Mouse (Mus musculus) forebrain, embryonic 14.5 days (tissue): ENCODE data around the gene Rbks. TPM values are rescaled to one million over a fixed set of nuclear protein-coding genes. Genes with fewer than 3 reads are reported as not detected.
A peak's percentile ranks its signal among the peaks of the same experiment; 100 is the strongest.

ENCODE experiments used
- ATAC-seq: fragments of 200-750 bp; cut with Nextera tagmentation; 2 replicates; pipeline ENCODE4 v1.8.0; 2017; ENCODE audit warnings: mild to moderate bottlenecking, moderate library complexity
- DNase-seq: peaks from one replicate; pipeline ENCODE4 v3.0.0-alpha.2; 2015; ENCODE audit warnings: low spot score
- H3K27ac ChIP-seq: fragments of 300-500 bp; sonication (generic); 2 replicates; pipeline ENCODE4 v1.5.1; 2014; ENCODE audit warnings: low read depth, mild to moderate bottlenecking, control low read depth, low read length, moderate library complexity
- H3K27me3 ChIP-seq: fragments of 300-500 bp; sonication (generic); replicated peaks from 2 replicates; pipeline ENCODE4 v1.6.1; 2014; ENCODE audit warnings: low read length, control low read depth, mixed read lengths; ENCODE audit not compliant: control insufficient read depth, insufficient read depth
- H3K36me3 ChIP-seq: fragments of 300-500 bp; sonication (generic); 2 replicates; pipeline ENCODE4 v1.6.1; 2014; ENCODE audit warnings: low read length, control low read depth; ENCODE audit not compliant: control insufficient read depth, insufficient read depth
- H3K4me1 ChIP-seq: fragments of 300-500 bp; sonication (generic); 2 replicates; pipeline ENCODE4 v1.6.1; 2014; ENCODE audit warnings: antibody characterized with exemption, low read length, control low read depth; ENCODE audit not compliant: control insufficient read depth, insufficient read depth
- H3K4me2 ChIP-seq: fragments of 300-500 bp; sonication (generic); 2 replicates; pipeline ENCODE4 v1.6.1; 2014; ENCODE audit warnings: mild to moderate bottlenecking, control low read depth, low read length
- H3K4me3 ChIP-seq: fragments of 300-500 bp; sonication (generic); 2 replicates; pipeline ENCODE4 v1.5.1; 2014; ENCODE audit warnings: low read depth, low read length, control low read depth
- H3K9ac ChIP-seq: fragments of 300-500 bp; sonication (generic); 2 replicates; pipeline ENCODE4 v1.6.1; 2014; ENCODE audit warnings: mild to moderate bottlenecking, low read length, control low read depth, moderate library complexity
- H3K9me3 ChIP-seq: fragments of 300-500 bp; sonication (generic); replicated peaks from 2 replicates; pipeline ENCODE4 v1.6.1; 2016; ENCODE audit warnings: low read length, control low read depth, mixed read lengths; ENCODE audit not compliant: control insufficient read depth
- WGBS: fragments of 180-500 bp; shearing (Covaris S2); extraction: QIAGEN DNeasy Blood & Tissue Kit; methylation state at CpG from one replicate; pipeline ENCODE4 v1.1.7; 2014; 5-methylcytosine and 5-hydroxymethylcytosine counted together
- polyA plus RNA-seq: library from polyadenylated mRNA; unstranded; fragments of >200 nt; fragmentation: Nextera tagmentation; extraction: Ambion mirVana; gene quantifications from 2 replicates; pipeline ENCODE4 v1.2.1, GENCODE M21; 2014

The Rbks gene
- polyA plus RNA-seq, 1 experiment from 2014 or later, result 1.9 TPM

DNA sequence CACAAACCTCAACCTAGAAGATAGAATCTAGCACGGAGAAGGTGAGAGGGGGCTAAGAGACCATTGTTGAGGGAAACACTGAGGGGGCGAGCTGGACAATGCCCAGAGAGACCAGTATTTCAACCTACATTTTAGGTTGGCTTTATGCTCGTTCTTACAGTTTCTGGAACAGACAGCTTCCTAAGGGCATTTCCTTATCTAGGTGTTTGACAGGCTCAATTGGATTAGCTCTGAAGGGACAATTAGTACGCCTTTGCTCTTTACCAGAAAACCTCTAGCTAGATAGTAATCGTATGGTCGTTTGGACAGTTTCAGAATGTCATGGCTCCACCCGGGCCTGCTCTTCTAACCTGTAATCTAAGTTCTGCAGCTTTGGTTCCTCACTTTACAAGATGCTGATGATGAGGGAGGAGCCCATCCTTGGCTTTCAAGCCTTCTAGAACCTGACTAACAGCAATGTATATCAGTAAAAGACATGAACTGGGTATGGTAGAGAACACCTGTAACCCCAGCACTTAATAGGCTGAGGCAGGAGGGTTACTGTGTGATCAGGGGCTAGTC is 96.2 kb downstream of the Rbks start:
- WGBS, result 91% methylated on average over 7 of the region's 7 CpGs
- 0 out of 2 replicates have a peak, but pooled peaks cover 2% of the 10 kb centered on the region for H3K4me1 ChIP-seq
- H3K27me3 ChIP-seq, result no peaks in the 10 kb centered on the region
- H3K4me3 ChIP-seq, result no peak overlapping the region
- H3K36me3 ChIP-seq, result no peaks in the 10 kb centered on the region
- H3K27ac ChIP-seq, result no peak overlapping the region
- no peak overlapping the region for H3K9ac ChIP-seq
- ATAC-seq, result no peak
- DNase-seq, result no peak
- no peaks in the 10 kb centered on the region for H3K9me3 ChIP-seq
- no peak overlapping the region for H3K4me2 ChIP-seq

DNA sequence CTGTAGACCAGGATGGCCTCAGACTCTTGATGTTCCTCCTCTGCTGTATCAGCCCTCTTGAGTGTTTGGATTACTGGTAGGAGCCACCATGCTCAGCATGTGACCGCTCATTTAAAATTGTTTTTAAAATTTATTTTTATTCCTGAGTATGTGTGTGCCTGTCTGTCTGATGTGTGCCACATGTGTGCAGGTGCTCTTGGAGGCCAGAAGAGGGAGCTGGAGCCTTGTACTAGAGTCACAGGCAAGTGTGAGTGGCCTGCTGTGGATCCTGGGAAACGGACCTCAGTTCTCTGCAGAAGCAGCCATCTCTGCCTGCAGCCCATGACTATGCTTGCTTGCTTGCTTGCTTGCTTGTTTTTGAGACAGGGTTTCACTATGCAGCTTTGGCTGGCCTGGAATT is 98.3 kb downstream of the Rbks start:
- H3K27me3 ChIP-seq, result no peaks in the 10 kb centered on the region
- H3K4me2 ChIP-seq, result no peak overlapping the region
- H3K9ac ChIP-seq, result no peak overlapping the region
- H3K9me3 ChIP-seq, result no peaks in the 10 kb centered on the region
- no peak overlapping the region for H3K4me3 ChIP-seq
- DNase-seq (no peak), ATAC-seq (no peak)
- WGBS, result 78% methylated on average over 2 of the region's 2 CpGs
- H3K36me3 ChIP-seq, result no peaks in the 10 kb centered on the region
- H3K27ac ChIP-seq, result no peak overlapping the region
- H3K4me1 ChIP-seq, result 0 out of 2 replicates have a peak, but pooled peaks cover 2% of the 10 kb centered on the region

DNA sequence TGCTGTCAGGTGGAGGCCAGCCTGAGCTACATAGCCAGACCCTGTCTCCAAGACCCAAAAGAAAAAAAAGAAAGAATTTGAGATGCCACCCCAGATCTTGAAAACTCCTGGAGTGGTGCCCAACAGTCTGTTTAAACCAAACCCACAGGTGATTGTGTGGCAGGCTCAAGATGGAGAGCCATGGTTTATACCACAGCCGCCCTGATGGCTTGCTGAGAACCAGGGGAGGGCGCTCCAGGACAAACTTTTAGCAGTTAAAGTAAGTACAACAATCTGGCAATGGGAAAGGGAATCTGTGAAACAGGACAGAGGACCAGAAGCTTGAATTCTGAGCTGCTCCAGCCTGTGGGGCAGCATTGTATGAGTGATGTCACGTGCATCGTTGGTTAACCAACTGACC is 98.8 kb downstream of the Rbks start:
- no peak overlapping the region for H3K9ac ChIP-seq
- H3K9me3 ChIP-seq, result no peaks in the 10 kb centered on the region
- no peak overlapping the region for H3K4me2 ChIP-seq
- H3K4me1 ChIP-seq, result 0 out of 2 replicates have a peak, but pooled peaks cover 2% of the 10 kb centered on the region
- ATAC-seq, result no peak
- no peak overlapping the region for H3K27ac ChIP-seq
- no peak overlapping the region for H3K4me3 ChIP-seq
- peak; percentile 48 for DNase-seq
- no peaks in the 10 kb centered on the region for H3K36me3 ChIP-seq
- 54% methylated on average over 4 of the region's 4 CpGs for WGBS
- no peaks in the 10 kb centered on the region for H3K27me3 ChIP-seq

DNA sequence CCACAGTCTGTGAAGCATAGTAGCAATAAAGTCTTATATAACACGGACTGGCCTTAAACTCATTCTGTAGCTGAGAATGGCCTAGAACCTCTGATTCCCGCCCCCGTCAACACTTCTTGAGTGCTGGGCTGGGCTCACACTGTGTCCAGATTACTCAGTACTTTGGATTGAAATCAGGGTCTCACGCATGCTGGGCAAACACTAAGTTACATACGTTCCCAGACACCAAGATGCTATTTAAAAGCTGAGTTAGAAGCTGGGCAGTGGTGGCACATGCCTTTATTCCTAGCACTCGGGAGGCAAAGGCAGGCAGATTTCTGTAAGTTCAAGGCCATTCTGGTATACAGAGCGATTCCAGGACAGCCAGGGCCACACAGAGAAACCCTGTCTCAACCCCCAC is 99.3 kb downstream of the Rbks start:
- Histone ChIP-seq H3K9me3 (no peaks in the 10 kb centered on the region), H3K27me3 (no peaks in the 10 kb centered on the region), H3K4me1 (0 out of 2 replicates have a peak, but pooled peaks cover 2% of the 10 kb centered on the region), H3K27ac (no peak overlapping the region), H3K9ac (no peak overlapping the region), H3K36me3 (no peaks in the 10 kb centered on the region), H3K4me2 (no peak overlapping the region), H3K4me3 (no peak overlapping the region)
- DNase-seq (no peak), ATAC-seq (no peak)
- 80% methylated on average over 7 of the region's 7 CpGs for WGBS

DNA sequence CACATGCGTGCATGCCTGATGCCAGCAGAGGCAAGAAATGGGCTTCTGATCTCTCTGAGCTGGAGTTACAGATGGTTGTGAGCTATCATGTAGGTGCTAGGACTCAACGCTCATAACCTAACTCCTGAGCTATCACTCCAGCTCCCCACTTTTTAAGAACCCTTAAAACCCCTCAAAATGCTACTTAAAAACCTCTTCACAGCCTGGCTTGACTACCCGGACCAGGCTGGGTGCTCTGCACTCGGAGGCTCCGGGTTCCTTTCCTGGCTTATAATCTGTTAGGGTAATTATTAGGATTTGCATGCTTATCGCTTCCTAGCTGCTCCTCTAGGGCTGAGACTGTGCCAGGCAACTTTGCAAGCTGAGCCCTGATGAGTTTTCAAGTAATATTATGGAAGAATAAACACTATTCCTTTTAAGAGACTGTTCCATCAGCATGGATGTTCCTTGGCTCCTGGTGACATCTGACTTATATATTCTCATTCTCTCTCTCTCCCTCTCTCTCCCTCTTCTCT is 99.9 kb downstream of the Rbks start:
- H3K4me2 ChIP-seq, result no peak overlapping the region
- H3K4me1 ChIP-seq, result 0 out of 2 replicates have a peak, but pooled peaks cover 2% of the 10 kb centered on the region
- ATAC-seq (no peak), DNase-seq (no peak)
- no peak overlapping the region for H3K4me3 ChIP-seq
- WGBS, result 73% methylated on average over 6 of the region's 6 CpGs
- no peaks in the 10 kb centered on the region for H3K9me3 ChIP-seq
- no peaks in the 10 kb centered on the region for H3K36me3 ChIP-seq
- H3K9ac ChIP-seq, result no peak overlapping the region
- no peak overlapping the region for H3K27ac ChIP-seq
- no peaks in the 10 kb centered on the region for H3K27me3 ChIP-seq

DNA sequence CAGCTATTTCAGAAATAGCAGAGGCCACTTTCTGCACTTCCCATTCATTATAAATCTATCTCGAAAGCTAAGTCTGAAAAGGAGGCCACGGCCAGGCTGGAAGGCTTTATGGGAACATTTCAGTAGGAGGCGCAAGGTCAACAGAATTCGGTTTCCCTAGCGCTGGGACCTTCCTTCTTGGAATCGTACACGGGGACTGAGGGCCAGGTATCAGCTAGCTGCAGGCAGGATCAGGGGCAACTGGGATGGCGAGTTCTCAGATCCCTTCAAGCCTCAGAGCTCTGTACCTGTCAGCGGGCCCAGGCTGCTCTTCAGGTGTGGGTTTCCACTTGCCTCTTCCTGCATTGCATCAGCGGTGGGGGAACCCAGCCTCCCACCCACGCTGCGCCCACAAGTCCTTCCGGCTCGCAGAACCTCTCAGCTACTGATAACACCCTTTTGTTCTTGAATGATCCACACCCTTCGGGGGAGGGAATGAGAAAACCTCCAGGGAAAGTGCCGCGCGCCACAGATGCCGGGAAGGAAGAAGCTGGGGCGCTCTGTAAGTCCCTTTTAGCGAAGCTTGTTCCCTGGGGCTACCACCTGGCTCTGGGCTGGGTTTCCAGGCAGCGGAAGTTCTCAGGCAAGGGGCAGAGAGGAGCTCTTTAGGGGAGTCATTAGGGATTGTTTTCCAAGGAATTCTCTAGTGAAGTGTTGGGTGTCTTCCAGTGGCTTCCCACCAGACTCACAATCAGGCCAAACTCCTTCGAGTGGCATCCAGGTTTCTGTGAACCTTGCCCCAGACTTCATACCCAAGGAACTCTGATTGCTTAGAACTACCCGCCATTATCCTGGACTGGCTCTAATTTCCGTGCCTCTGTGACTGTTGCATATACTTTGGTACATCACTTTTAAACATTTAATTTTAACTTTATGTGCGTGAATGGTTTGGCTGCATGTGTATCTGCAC is 100.7 kb downstream of the Rbks start, which contains the start of gene Mrpl33:
Gene Mrpl33, plus strand, starts transcription at position 455 of the 949 bp plus-strand sequence.
- H3K27ac ChIP-seq, result no peak within 1 kb of the TSS
- H3K36me3 ChIP-seq, result no peaks in the 10 kb centered on the region
- ATAC-seq (no peak), DNase-seq (peak; percentile 43)
- H3K27me3 ChIP-seq, result no peaks in the 10 kb centered on the region
- H3K4me1 ChIP-seq, result 0 out of 2 replicates have a peak, but pooled peaks cover 2% of the 10 kb centered on the region
- WGBS, result 7% methylated on average over 26 of the region's 26 CpGs
- peak within 1 kb of the TSS; percentile 45 for H3K9ac ChIP-seq
- peak within 1 kb of the TSS; percentile 20 for H3K4me3 ChIP-seq
- peak within 1 kb of the TSS; percentile 52 for H3K4me2 ChIP-seq
- H3K9me3 ChIP-seq, result no peaks in the 10 kb centered on the region

DNA sequence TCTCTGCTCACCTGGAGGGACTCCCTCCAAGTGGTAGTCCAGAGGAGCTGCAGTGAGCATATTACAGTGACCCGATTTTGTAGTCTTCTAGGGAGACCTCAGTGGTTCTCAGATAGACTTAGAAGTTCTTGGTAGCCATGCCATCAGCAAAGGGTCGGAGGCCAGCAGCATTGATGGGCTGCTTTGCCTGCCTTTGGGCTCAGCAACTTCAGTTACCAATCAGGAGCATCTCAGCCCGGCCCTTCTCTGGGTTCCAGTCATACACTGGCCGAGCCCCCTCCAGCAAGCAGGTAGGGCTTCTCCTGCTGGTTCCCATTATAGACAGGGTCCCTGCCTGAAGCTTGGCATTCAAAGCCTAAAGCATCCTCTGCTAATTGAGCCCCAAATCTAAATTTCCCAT is 101.6 kb downstream of the Rbks start:
- H3K4me2 ChIP-seq, result no peak overlapping the region
- no peak overlapping the region for H3K9ac ChIP-seq
- H3K36me3 ChIP-seq, result no peaks in the 10 kb centered on the region
- 0 out of 2 replicates have a peak, but pooled peaks cover 2% of the 10 kb centered on the region for H3K4me1 ChIP-seq
- DNase-seq (no peak), ATAC-seq (no peak)
- no peak overlapping the region for H3K27ac ChIP-seq
- H3K9me3 ChIP-seq, result no peaks in the 10 kb centered on the region
- 52% methylated on average over 4 of the region's 4 CpGs for WGBS
- no peaks in the 10 kb centered on the region for H3K27me3 ChIP-seq
- no peak overlapping the region for H3K4me3 ChIP-seq

DNA sequence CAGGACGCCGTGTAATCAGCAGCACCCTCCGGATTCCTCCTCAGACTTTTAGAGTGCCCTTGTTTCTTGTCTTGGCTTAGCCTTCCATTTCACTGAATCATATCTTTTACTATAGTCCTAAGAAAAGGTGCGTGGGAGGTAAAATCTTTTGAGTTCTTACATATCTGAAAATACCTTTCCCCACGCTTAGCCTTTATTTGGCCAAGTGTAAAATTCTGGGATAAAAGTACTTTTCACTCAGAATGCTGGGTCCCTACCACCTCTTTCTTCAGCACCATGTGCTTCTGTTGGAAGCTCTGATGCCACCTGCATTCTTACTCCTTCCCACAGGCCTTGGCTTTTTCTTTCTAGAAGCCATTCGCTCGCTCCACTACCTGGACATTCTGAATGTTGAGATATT is 106.3 kb downstream of the Rbks start:
- H3K36me3 ChIP-seq, result no peaks in the 10 kb centered on the region
- no peak overlapping the region for H3K4me2 ChIP-seq
- no peak for DNase-seq
- H3K4me3 ChIP-seq, result no peak overlapping the region
- ATAC-seq, result no peak
- no peak overlapping the region for H3K9ac ChIP-seq
- WGBS, result 94% methylated on average over 7 of the region's 7 CpGs
- H3K4me1 ChIP-seq, result no peaks in the 10 kb centered on the region
- no peak overlapping the region for H3K27ac ChIP-seq
- H3K27me3 ChIP-seq, result no peaks in the 10 kb centered on the region
- no peaks in the 10 kb centered on the region for H3K9me3 ChIP-seq
